Comparison of ENCODE assay signal across 8 mouse cellular contexts in the genomic region with DNA sequence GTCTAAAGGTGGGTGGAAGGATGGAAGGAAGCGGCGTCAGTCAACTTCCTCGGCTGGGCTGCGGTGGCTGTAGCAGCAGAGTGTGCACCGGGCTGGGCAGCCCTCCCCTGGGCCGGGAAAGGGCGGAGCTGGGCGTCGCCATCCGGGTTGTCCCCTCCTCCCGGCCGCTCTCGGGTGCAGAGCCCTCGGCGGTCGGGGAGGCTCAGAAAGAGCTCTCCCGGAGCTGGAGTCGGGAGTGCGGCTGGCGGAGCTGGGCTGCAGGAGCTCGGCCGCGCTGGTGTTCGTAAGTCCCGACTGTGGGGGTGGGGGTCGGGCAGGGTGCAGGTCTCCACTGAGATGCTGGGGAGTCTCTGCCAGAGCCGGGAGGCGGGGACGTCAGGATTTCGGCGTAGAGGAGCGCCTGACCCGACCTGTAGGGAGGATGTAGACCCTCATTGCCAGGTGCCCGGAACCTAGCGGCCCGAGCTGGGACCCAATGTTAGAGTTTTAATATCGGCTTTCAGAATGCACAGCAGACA. TPM values are rescaled to one million over a fixed set of nuclear protein-coding genes. Genes with fewer than 3 reads are reported as not detected.
DNase-seq lines count a peak whose midpoint lies in the region; ATAC-seq and TF ChIP-seq lines count a peak whose summit lies in the region.

A gene (plus strand): TSS at position 203 of the 518 bp plus-strand sequence.

- no peaks in the 10 kb centered on the region for H3K36me3 ChIP-seq in ES-E14 (ENCODE audit: control insufficient read depth, insufficient read depth, low read length, poor library complexity, severe bottlenecking)
- H3K36me3 ChIP-seq in hindbrain, embryonic 10.5 days = no peaks in the 10 kb centered on the region
- H3K36me3 ChIP-seq in lung, embryonic 15.5 days = no peaks in the 10 kb centered on the region

- DNase-seq in ES-E14 (ENCODE audit: low read depth, low spot score) = peak; percentile 73
- DNase-seq in cerebellum, adult 18-20 months = peak; percentile 91 to 94
- DNase-seq in hindbrain, embryonic 10.5 days (ENCODE audit: low spot score) = peak; percentile 85
- DNase-seq in layer of hippocampus, adult 9-10 months (ENCODE audit: low spot score) = peak; percentile 44
- peak; percentile 65 to 70 for DNase-seq in thymus, adult 18-20 months

- H3K27ac ChIP-seq in ES-E14 (ENCODE audit: insufficient read depth, low read depth, low read length, poor library complexity, severe bottlenecking) = no peak within 1 kb of the TSS
- peak within 1 kb of the TSS; percentile 92 for H3K27ac ChIP-seq in hindbrain, embryonic 10.5 days
- peak within 1 kb of the TSS; percentile 75 for H3K27ac ChIP-seq in lung, embryonic 15.5 days
- peak within 1 kb of the TSS; percentile 17 for H3K27ac ChIP-seq in olfactory bulb, adult 2 months (ENCODE audit: insufficient read depth, low read depth, low read length)

- H3K27me3 ChIP-seq in hindbrain, embryonic 10.5 days (ENCODE audit: insufficient read depth, poor library complexity, severe bottlenecking) = peaks cover 9% of the 10 kb centered on the region; the same call in 1 of the 2 replicates
- 0 out of 2 replicates have a peak, but pooled peaks cover 3% of the 10 kb centered on the region for H3K27me3 ChIP-seq in lung, embryonic 15.5 days

- no peaks in the 10 kb centered on the region for H3K9me3 ChIP-seq in ES-E14 (ENCODE audit: control insufficient read depth, insufficient read depth, low read depth, low read length)
- no peaks in the 10 kb centered on the region for H3K9me3 ChIP-seq in hindbrain, embryonic 10.5 days
- no peaks in the 10 kb centered on the region for H3K9me3 ChIP-seq in lung, embryonic 15.5 days

- peak; percentile 83 for TF ChIP-seq POLR2A in olfactory bulb, adult 2 months (IDR thresholded peaks at IDR 0.05; ENCODE audit: insufficient read depth, low read depth, low read length)

- H3K4me3 ChIP-seq in ES-E14 (ENCODE audit: insufficient read depth in 1 of 2, low read depth in 1 of 2, low read length in 2 of 2, poor library complexity in 1 of 2, severe bottlenecking in 1 of 2) = peak within 1 kb of the TSS; percentile 75 to 99
- H3K4me3 ChIP-seq in hindbrain, embryonic 10.5 days = peak within 1 kb of the TSS; percentile 78
- peak within 1 kb of the TSS; percentile 77 for H3K4me3 ChIP-seq in lung, embryonic 15.5 days
- H3K4me3 ChIP-seq in olfactory bulb, adult 2 months (ENCODE audit: insufficient read depth, low read depth, low read length) = peak within 1 kb of the TSS; percentile 67

- peak within 1 kb of the TSS; percentile 92 for H3K4me2 ChIP-seq in lung, embryonic 15.5 days

- no peaks in the 10 kb centered on the region; a peak in 1 of 4 replicates for H3K4me1 ChIP-seq in ES-E14 (ENCODE audit: control insufficient read depth in 2 of 2, insufficient read depth in 2 of 2, low read length in 2 of 2, poor library complexity in 1 of 2)
- peaks cover 20% of the 10 kb centered on the region for H3K4me1 ChIP-seq in hindbrain, embryonic 10.5 days (replicated peaks)
- H3K4me1 ChIP-seq in lung, embryonic 15.5 days = peaks cover 11% of the 10 kb centered on the region
- peaks cover 9% of the 10 kb centered on the region; the same call in 1 of the 2 replicates for H3K4me1 ChIP-seq in olfactory bulb, adult 2 months (ENCODE audit: control insufficient read depth, insufficient read depth, low read length)

- no peak for TF ChIP-seq CTCF in olfactory bulb, adult 2 months (IDR thresholded peaks at IDR 0.05; ENCODE audit: insufficient read depth, low read depth, low read length)

- in situ Hi-C loops in ES-E14 (cut with MboI; ENCODE audit: low sequenced_read_pairs in 2 of 2, unreplicated experiment in 2 of 2) = no loop called here

- peak within 1 kb of the TSS; percentile 68 for H3K9ac ChIP-seq in ES-E14 (ENCODE audit: insufficient read depth, low read depth, low read length, poor library complexity, severe bottlenecking)
- peak within 1 kb of the TSS; percentile 67 for H3K9ac ChIP-seq in lung, embryonic 15.5 days

- ATAC-seq in frontal cortex, adult (ENCODE audit: low TSS enrichment) = peak; percentile 94
- ATAC-seq in lung, embryonic 15.5 days (ENCODE audit: borderline replicate concordance, extremely low read depth, low FRiP score, low TSS enrichment) = peak; percentile 99

- under 1% methylated on average over 37 of the region's 37 CpGs for WGBS in hindbrain, embryonic 10.5 days
- 1% methylated on average over 28 of the region's 37 CpGs for WGBS in lung, embryonic 15.5 days
- under 1% methylated on average over 37 of the region's 37 CpGs for WGBS in olfactory bulb, adult 2 months

TF ChIP-seq in ES-E14, 5 proteins besides CTCF, POLR2A, EP300 and RAD21:
- TF ChIP-seq ZC3H11A (IDR thresholded peaks at IDR 0.05; ENCODE audit: borderline replicate concordance, low read depth, low read length) = no peak
- TF ChIP-seq CHD2 (IDR thresholded peaks at IDR 0.05; ENCODE audit: low read depth, low read length) = no peak
- TF ChIP-seq MAFK (IDR thresholded peaks at IDR 0.05; ENCODE audit: insufficient read depth, low read depth, low read length) = no peak
- TF ChIP-seq HCFC1 (IDR thresholded peaks at IDR 0.05; ENCODE audit: borderline replicate concordance, insufficient read depth, low read length) = no peak
- no peak for TF ChIP-seq ZNF384 (IDR thresholded peaks at IDR 0.05; ENCODE audit: low read depth, low read length)

RNA-seq across cellular contexts. Expression of the gene that starts here (rescaled TPM):
- 1.7 and 3.2 TPM in 2 replicates for total RNA-seq in ES-E14 (2012; rRNA removed)
- 6.5 and 8.4 TPM in 2 replicates for polyA plus RNA-seq in hindbrain, embryonic 10.5 days (2016; fragmentation: Nextera tagmentation; extraction: Ambion mirVana)
- polyA plus RNA-seq in lung, embryonic 15.5 days (2015; fragmentation: Nextera tagmentation; extraction: Ambion mirVana) = 4.2 and 5.0 TPM in 2 replicates
- polyA plus RNA-seq in olfactory bulb, adult 2 months (2012; ENCODE audit: insufficient read depth, insufficient read length, low replicate concordance, missing spikeins) = 133 TPM in 1 of 2 replicates, not detected in the other

Comparison
In these comparisons a context has a peak if more than half of its experiments do, and no peak if none do; other contexts are left out.
1. RNA of the gene that starts here (polyA plus RNA-seq): 133 TPM in olfactory bulb, adult 2 months; 6.5 to 8.4 TPM in hindbrain, embryonic 10.5 days and 4.2 to 5.0 TPM in lung, embryonic 15.5 days; every median in the first group is over 10 times any median in the second.
2. Peak in every context shown above with its lines, with median percentiles within 50 percentile points of each other: DNase-seq and H3K4me3 ChIP-seq.